9 mouse cellular contexts compared by ENCODE assay signal in genomic region chr9:111312442-111313141, GRCm38 (mm10). TPM values are rescaled to one million over a fixed set of nuclear protein-coding genes. Genes with fewer than 3 reads are reported as not detected.
A peak's percentile ranks its signal among the peaks of the same experiment; 100 is the strongest.
DNase-seq lines count a peak whose midpoint lies in the region; ATAC-seq lines count a peak whose summit lies in the region.
"Had no signal": no experiment of that assay in that cellular context is flagged by ENCODE, and none has a peak within 500 bp of the region (broad histone marks: within the 10 kb centered on the region; RNA-seq: fewer than 3 reads in every experiment).

No protein-coding gene starts in this region.

- ATAC-seq in forebrain, embryonic 15.5 days (replicated peaks), result peak; percentile 67
- no peak for ATAC-seq in limb, embryonic 15.5 days (ENCODE audit: insufficient number of reproducible peaks, low FRiP score, low TSS enrichment, low read depth)
- peak; percentile 53; the same call in 1 of the 2 replicates for ATAC-seq in stomach, embryonic 14.5 days (ENCODE audit: insufficient number of reproducible peaks, insufficient read depth, low FRiP score, low read depth)

- H3K27me3 ChIP-seq in forebrain, embryonic 15.5 days, result peaks cover 44% of the 10 kb centered on the region
- peaks cover 59% of the 10 kb centered on the region for H3K27me3 ChIP-seq in limb, embryonic 15.5 days
- peaks cover 40% of the 10 kb centered on the region for H3K27me3 ChIP-seq in stomach, embryonic 14.5 days (ENCODE audit: control insufficient read depth, insufficient read depth, low read length)

- H3K9ac ChIP-seq in forebrain, embryonic 15.5 days (replicated peaks), result peak overlapping the region; percentile 47
- 0 out of 2 replicates have a peak overlapping the region, but pooled peaks have one; percentile 14 for H3K9ac ChIP-seq in limb, embryonic 15.5 days
- no peak overlapping the region for H3K9ac ChIP-seq in stomach, embryonic 14.5 days (replicated peaks; ENCODE audit: low read depth, low read length)

- peak overlapping the region; percentile 28 for H3K4me3 ChIP-seq in brown adipose tissue, adult 24 weeks (ENCODE audit: insufficient read depth, low read depth, low read length)
- H3K4me3 ChIP-seq in forebrain, embryonic 15.5 days, result peak overlapping the region; percentile 47
- H3K4me3 ChIP-seq in limb, embryonic 15.5 days, result peak overlapping the region; percentile 49
- peak overlapping the region; percentile 46 for H3K4me3 ChIP-seq in stomach, embryonic 14.5 days (ENCODE audit: low read depth, low read length)
- H3K4me3 ChIP-seq: myocyte had no signal

- H3K27ac ChIP-seq in brown adipose tissue, adult 24 weeks (replicated peaks; ENCODE audit: low read depth, low read length), result no peak overlapping the region
- no peak overlapping the region for H3K27ac ChIP-seq in forebrain, embryonic 15.5 days (replicated peaks)
- no peak overlapping the region for H3K27ac ChIP-seq in limb, embryonic 15.5 days
- H3K27ac ChIP-seq in stomach, embryonic 14.5 days (ENCODE audit: low read length), result no peak overlapping the region

- H3K4me2 ChIP-seq in forebrain, embryonic 15.5 days (replicated peaks), result peak overlapping the region; percentile 84
- peak overlapping the region; percentile 97 for H3K4me2 ChIP-seq in limb, embryonic 15.5 days
- H3K4me2 ChIP-seq in stomach, embryonic 14.5 days (replicated peaks; ENCODE audit: low read depth, low read length), result peak overlapping the region; percentile 94

- H3K4me1 ChIP-seq in brown adipose tissue, adult 24 weeks (ENCODE audit: control insufficient read depth, insufficient read depth, insufficient read length, low read length), result peaks cover 2% of the 10 kb centered on the region; the same call in 1 of the 2 replicates
- H3K4me1 ChIP-seq in forebrain, embryonic 15.5 days, result peaks cover 21% of the 10 kb centered on the region
- peaks cover 20% of the 10 kb centered on the region for H3K4me1 ChIP-seq in limb, embryonic 15.5 days
- H3K4me1 ChIP-seq in stomach, embryonic 14.5 days (ENCODE audit: control insufficient read depth, insufficient read depth, low read length), result 0 out of 2 replicates have a peak, but pooled peaks cover 11% of the 10 kb centered on the region

- H3K9me3 ChIP-seq in forebrain, embryonic 15.5 days, result 0 out of 2 replicates have a peak, but pooled peaks cover 2% of the 10 kb centered on the region
- no peaks in the 10 kb centered on the region; the same call in 1 of the 2 replicates for H3K9me3 ChIP-seq in limb, embryonic 15.5 days
- peaks cover 12% of the 10 kb centered on the region; the same call in 1 of the 2 replicates for H3K9me3 ChIP-seq in stomach, embryonic 14.5 days (ENCODE audit: control insufficient read depth, low read depth, low read length)

- no peaks in the 10 kb centered on the region for H3K36me3 ChIP-seq in forebrain, embryonic 15.5 days
- H3K36me3 ChIP-seq in limb, embryonic 15.5 days, result no peaks in the 10 kb centered on the region
- H3K36me3 ChIP-seq in stomach, embryonic 14.5 days (ENCODE audit: control insufficient read depth, insufficient read depth, low read length), result no peaks in the 10 kb centered on the region

- WGBS in forebrain, embryonic 15.5 days, result 2% methylated on average over 53 of the region's 59 CpGs
- under 1% methylated on average over 33 of the region's 59 CpGs for WGBS in limb, embryonic 15.5 days
- WGBS in stomach, embryonic 14.5 days, result under 1% methylated on average over 52 of the region's 59 CpGs

- DNase-seq in layer of hippocampus, postnatal 10 days (ENCODE audit: low spot score in 2 of 2), result peak; percentile 21 to 32
- DNase-seq in layer of hippocampus, adult 11-12 months (ENCODE audit: low spot score), result no peak
- DNase-seq in frontal cortex, postnatal 36 days (ENCODE audit: low spot score in 2 of 2), result no peak
- no peak for DNase-seq in frontal cortex, adult 2 months (ENCODE audit: extremely low spot score in 1 of 2, low spot score in 1 of 2)

RNA-seq across cellular contexts. Expression of gene Trank1, which starts 1.1 kb away (rescaled TPM):
- 100 to 1,000 TPM in 1 of 2 experiments, 10 to 100 TPM in 1; 92.2 to 132 TPM for total RNA-seq in layer of hippocampus, postnatal 10 days (2021)
- polyA plus RNA-seq in brown adipose tissue, adult 24 weeks (2012; ENCODE audit: insufficient read depth, insufficient read length, missing spikeins), result not detected in 2 replicates
- polyA plus RNA-seq in forebrain, embryonic 15.5 days (2015; fragmentation: Nextera tagmentation; extraction: Ambion mirVana), result 7.0 and 7.8 TPM in 2 replicates
- polyA plus RNA-seq in limb, embryonic 15.5 days (2015; fragmentation: Nextera tagmentation; extraction: Ambion mirVana), result 0.57 and 0.76 TPM in 2 replicates
- polyA plus RNA-seq in stomach, embryonic 14.5 days (2014; fragmentation: Nextera tagmentation; extraction: Ambion mirVana), result 0.10 and 0.20 TPM in 2 replicates
- polyA plus RNA-seq in frontal cortex, adult 2 months (2012; rRNA removed), result 352 and 407 TPM in 2 replicates
- polyA plus RNA-seq: myocyte had no signal

RNA-seq across cellular contexts. Expression of gene Epm2aip1, which starts 40.9 kb away (rescaled TPM):
- 10 to 100 TPM; 80.1 to 83.0 TPM for total RNA-seq in layer of hippocampus, postnatal 10 days (2021)
- 9.2 and 10.7 TPM in 2 replicates for polyA plus RNA-seq in brown adipose tissue, adult 24 weeks (2012; ENCODE audit: insufficient read depth, insufficient read length, missing spikeins)
- polyA plus RNA-seq in forebrain, embryonic 15.5 days (2015; fragmentation: Nextera tagmentation; extraction: Ambion mirVana), result 47.1 and 50.9 TPM in 2 replicates
- polyA plus RNA-seq in limb, embryonic 15.5 days (2015; fragmentation: Nextera tagmentation; extraction: Ambion mirVana), result 27.9 and 30.0 TPM in 2 replicates
- 43.7 and 48.2 TPM in 2 replicates for polyA plus RNA-seq in stomach, embryonic 14.5 days (2014; fragmentation: Nextera tagmentation; extraction: Ambion mirVana)
- 41.9 and 47.2 TPM in 2 replicates for polyA plus RNA-seq in frontal cortex, adult 2 months (2012; rRNA removed)

RNA-seq across cellular contexts. Expression of gene Mlh1, which starts 41.0 kb away (rescaled TPM):
- total RNA-seq in layer of hippocampus, postnatal 10 days (2021), result 10 to 100 TPM; 21.1 to 26.0 TPM
- polyA plus RNA-seq in brown adipose tissue, adult 24 weeks (2012; ENCODE audit: insufficient read depth, insufficient read length, missing spikeins), result 10.0 and 10.5 TPM in 2 replicates
- polyA plus RNA-seq in forebrain, embryonic 15.5 days (2015; fragmentation: Nextera tagmentation; extraction: Ambion mirVana), result 33.6 and 34.2 TPM in 2 replicates
- 32.2 and 35.7 TPM in 2 replicates for polyA plus RNA-seq in limb, embryonic 15.5 days (2015; fragmentation: Nextera tagmentation; extraction: Ambion mirVana)
- polyA plus RNA-seq in stomach, embryonic 14.5 days (2014; fragmentation: Nextera tagmentation; extraction: Ambion mirVana), result 38.0 and 39.1 TPM in 2 replicates
- 32.6 and 37.4 TPM in 2 replicates for polyA plus RNA-seq in frontal cortex, adult 2 months (2012; rRNA removed)

Comparison
In these comparisons a context has a peak if more than half of its experiments do, and no peak if none do; other contexts are left out.
1. DNase-seq: peak in layer of hippocampus, postnatal 10 days (2 of 2); none in layer of hippocampus, adult 11-12 months (single experiment), frontal cortex, postnatal 36 days (0 of 2) and frontal cortex, adult 2 months (0 of 2).
2. RNA of gene Trank1, which starts 1.1 kb away (polyA plus RNA-seq): 352 to 407 TPM in frontal cortex, adult 2 months; 7.0 to 7.8 TPM in forebrain, embryonic 15.5 days, 0.57 to 0.76 TPM in limb, embryonic 15.5 days, 0.10 to 0.20 TPM in stomach, embryonic 14.5 days and not detected in brown adipose tissue, adult 24 weeks; every median in the first group is over 10 times any median in the second.
3. Peak in every context shown above with its lines, with median percentiles within 50 percentile points of each other: H3K4me3 ChIP-seq and H3K4me2 ChIP-seq.